Mouse (Mus musculus) stomach, postnatal 0 days (tissue): ENCODE results near the gene Smim22. TPM values are rescaled to one million over a fixed set of nuclear protein-coding genes. Genes with fewer than 3 reads are reported as not detected.
A peak's percentile ranks its signal among the peaks of the same experiment; 100 is the strongest.

ENCODE experiments used
- ATAC-seq: fragments of 200-750 bp; cut with Nextera tagmentation; 2 replicates; pipeline ENCODE4 v1.8.0; 2017; ENCODE audit not compliant: low FRiP score, low TSS enrichment
- DNase-seq: peaks from one replicate; pipeline ENCODE4 v3.0.0-alpha.2; 2016; ENCODE audit warnings: low spot score
- H3K27ac ChIP-seq: fragments of 300-500 bp; sonication (generic); replicated peaks from 2 replicates; pipeline ENCODE4 v1.5.1; 2014; ENCODE audit warnings: mild to moderate bottlenecking, control low read depth
- H3K27me3 ChIP-seq: fragments of 300-500 bp; sonication (generic); 2 replicates; pipeline ENCODE4 v1.6.1; 2014; ENCODE audit warnings: low read length; ENCODE audit not compliant: control insufficient read depth, insufficient read depth
- H3K36me3 ChIP-seq: fragments of 300-500 bp; sonication (generic); 2 replicates; pipeline ENCODE4 v1.6.1; 2014; ENCODE audit warnings: low read length, mixed read lengths; ENCODE audit not compliant: control insufficient read depth, insufficient read depth
- H3K4me1 ChIP-seq: fragments of 300-500 bp; sonication (generic); replicated peaks from 2 replicates; pipeline ENCODE4 v1.6.1; 2014; ENCODE audit warnings: antibody characterized with exemption; ENCODE audit not compliant: control insufficient read depth, insufficient read depth
- H3K4me2 ChIP-seq: fragments of 300-500 bp; sonication (generic); replicated peaks from 2 replicates; pipeline ENCODE4 v1.6.1; 2014; ENCODE audit warnings: low read depth, mild to moderate bottlenecking, control low read depth, moderate library complexity
- H3K4me3 ChIP-seq: fragments of 300-500 bp; sonication (generic); 2 replicates; pipeline ENCODE4 v1.5.1; 2014; ENCODE audit warnings: low read depth, low read length, control low read depth
- H3K9ac ChIP-seq: fragments of 300-500 bp; sonication (generic); 2 replicates; pipeline ENCODE4 v1.6.1; 2014; ENCODE audit warnings: mild to moderate bottlenecking, low read length, control low read depth, mixed read lengths
- H3K9me3 ChIP-seq: fragments of 300-500 bp; sonication (generic); 2 replicates; pipeline ENCODE4 v1.6.1; 2016; ENCODE audit warnings: low read length; ENCODE audit not compliant: control insufficient read depth
- CTCF ChIP-seq: IDR thresholded peaks from 2 replicates; pipeline ENCODE4 v1.5.1; 2016; ENCODE audit warnings: antibody characterized with exemption, low read depth, mild to moderate bottlenecking, moderate library complexity
- EP300 ChIP-seq: optimal IDR thresholded peaks from 2 replicates; pipeline ENCODE3; 2016; ENCODE audit warnings: antibody characterized with exemption
- WGBS: fragments of 180-500 bp; shearing (Covaris S2); extraction: QIAGEN DNeasy Blood & Tissue Kit; methylation state at CpG from one replicate; pipeline ENCODE4 v1.1.7; 2014; 5-methylcytosine and 5-hydroxymethylcytosine counted together
- polyA plus RNA-seq: library from polyadenylated mRNA; unstranded; fragments of >200 nt; fragmentation: Nextera tagmentation; extraction: Ambion mirVana; gene quantifications from 2 replicates; pipeline ENCODE4 v1.2.1, GENCODE M21; 2015

The Smim22 gene
- polyA plus RNA-seq, 1 experiment from 2014 or later: 112 TPM

DNA sequence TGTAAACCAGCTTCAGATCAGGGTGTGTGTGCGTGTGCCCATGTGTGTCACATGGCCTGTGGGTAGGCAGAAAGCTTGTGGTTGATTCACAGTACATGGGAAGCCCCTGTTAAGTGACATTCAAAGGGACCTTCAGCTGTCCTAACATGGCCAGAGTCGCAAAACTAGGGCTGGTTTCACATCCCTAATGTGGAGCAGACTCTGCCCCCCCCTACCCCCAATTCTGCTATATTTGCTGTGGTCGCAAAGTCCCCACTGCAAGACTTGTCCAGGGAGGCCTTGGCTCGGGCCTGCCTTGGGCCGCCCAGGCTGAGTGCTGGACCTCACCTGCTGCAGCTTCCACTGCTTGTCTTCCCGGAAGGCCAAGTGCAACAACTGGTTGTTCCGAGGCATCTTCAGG, 4.2 kb downstream of the Smim22 start:
- no peak overlapping the region for H3K27ac ChIP-seq
- no peaks in the 10 kb centered on the region for H3K27me3 ChIP-seq
- WGBS: 87% methylated on average over 7 of the region's 7 CpGs
- ATAC-seq (no peak), DNase-seq (no peak)
- no peaks in the 10 kb centered on the region for H3K4me1 ChIP-seq
- no peak overlapping the region for H3K4me2 ChIP-seq
- no peak overlapping the region for H3K4me3 ChIP-seq
- H3K9ac ChIP-seq: no peak overlapping the region
- no peaks in the 10 kb centered on the region for H3K9me3 ChIP-seq
- peaks cover 14% of the 10 kb centered on the region for H3K36me3 ChIP-seq
- TF ChIP-seq EP300: no peak
- no peak for TF ChIP-seq CTCF

DNA sequence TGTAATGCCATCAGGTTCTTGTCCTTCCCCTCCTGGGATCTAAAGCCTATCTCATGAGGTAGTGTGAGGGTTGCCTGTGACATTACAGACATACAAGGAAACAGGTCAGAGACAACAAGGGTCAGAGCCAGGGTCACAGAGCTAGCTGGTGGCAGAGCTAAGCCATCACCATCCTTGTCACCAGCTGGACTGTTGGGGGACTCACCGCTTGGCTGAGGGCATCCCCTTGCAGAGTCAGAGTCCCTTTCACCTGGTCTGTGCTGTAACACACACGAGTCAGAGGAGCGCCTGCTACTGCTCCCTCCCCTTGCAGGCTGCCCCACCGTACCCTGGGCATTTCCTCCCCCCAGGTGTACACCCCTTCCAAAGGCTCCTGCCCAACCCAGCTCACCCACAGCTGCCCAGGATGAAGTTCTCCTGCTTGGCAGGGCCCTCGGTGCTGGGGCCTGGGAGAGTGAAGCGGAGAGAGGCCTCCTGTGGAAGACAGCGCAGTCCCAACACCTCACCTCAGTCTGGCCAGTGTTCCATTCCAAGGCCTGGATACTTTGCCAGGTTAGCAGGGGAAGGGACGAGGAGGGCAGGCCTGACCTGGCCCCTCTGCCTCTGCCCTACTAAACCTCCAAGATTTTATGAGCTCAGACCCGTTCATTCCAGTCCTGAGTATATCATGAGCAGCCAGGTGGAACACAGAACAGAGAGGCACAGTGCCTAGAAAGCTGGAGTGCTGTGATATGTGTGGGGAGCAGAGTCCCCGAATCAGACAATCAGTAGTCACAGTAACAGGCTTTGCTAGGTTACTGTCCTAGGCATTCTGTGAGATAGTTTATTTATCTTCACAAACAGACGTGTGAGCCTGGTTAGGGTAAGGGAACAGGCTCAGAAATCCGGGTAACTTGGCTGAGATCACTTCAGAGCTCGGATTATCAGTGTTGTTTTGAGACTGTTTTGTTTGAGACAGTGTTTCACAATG, 5.2 kb downstream of the Smim22 start:
- H3K4me2 ChIP-seq: peak overlapping the region; percentile 78
- TF ChIP-seq CTCF (no peak), EP300 (no peak)
- WGBS: 44% methylated on average over 13 of the region's 13 CpGs

DNA sequence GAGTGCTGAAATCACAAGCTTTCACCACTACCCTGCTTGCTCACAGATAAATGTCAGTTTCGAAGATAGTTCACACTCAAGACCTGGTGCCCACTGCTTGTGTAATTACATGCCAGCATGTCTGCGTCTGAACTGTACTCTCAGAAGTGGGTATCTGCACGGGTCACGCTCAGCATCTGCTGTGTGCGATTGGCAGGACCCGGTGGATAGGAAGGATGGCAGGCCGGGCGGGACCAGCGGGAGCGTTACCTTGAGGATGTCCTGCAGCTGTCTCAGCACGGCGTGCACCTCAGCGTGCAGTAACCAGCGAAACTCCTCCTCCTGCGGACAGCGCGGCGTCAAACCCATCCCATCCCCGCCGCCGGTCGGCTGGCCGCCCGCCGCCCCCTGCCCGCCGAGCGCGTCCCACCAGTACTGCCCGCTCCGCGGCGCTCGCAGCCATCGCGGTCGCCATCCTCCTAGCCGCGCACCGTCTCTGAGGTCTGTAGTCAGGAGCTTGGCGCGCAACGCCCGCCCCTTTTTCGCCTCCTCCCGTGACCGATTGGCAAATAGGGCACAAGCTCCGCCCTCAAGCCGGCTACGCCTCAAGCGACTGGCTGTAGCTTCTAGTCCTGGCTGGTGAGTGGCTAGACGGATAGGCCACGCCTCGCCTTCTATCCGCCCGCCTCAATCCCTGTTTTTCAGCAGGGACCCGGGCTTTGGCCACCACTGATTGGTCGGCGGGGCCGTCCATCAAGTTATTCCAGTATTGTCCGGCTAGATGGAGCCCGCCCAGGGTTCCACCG, 6.2 kb downstream of the Smim22 start, which contains the start of gene Rogdi:
Rogdi (minus strand) TSS at position 500 of the 785 bp plus-strand sequence.
- H3K36me3 ChIP-seq: peaks cover 27% of the 10 kb centered on the region
- no peaks in the 10 kb centered on the region for H3K9me3 ChIP-seq
- peak within 1 kb of the TSS; percentile 78 for H3K4me2 ChIP-seq
- peak; percentile 98 for ATAC-seq
- peak within 1 kb of the TSS; percentile 58 for H3K27ac ChIP-seq
- H3K27me3 ChIP-seq: no peaks in the 10 kb centered on the region
- peak; percentile 99 for DNase-seq
- TF ChIP-seq EP300 (peak; percentile 82), CTCF (peak; percentile 36; the same call in 1 of the 2 replicates)
- H3K4me3 ChIP-seq: peak within 1 kb of the TSS; percentile 62
- peak within 1 kb of the TSS; percentile 72 for H3K9ac ChIP-seq
- WGBS: under 1% methylated on average over 60 of the region's 63 CpGs
- no peaks in the 10 kb centered on the region for H3K4me1 ChIP-seq

More for the DNA sequence above, 5.2 kb downstream of the Smim22 start:
- H3K4me1 ChIP-seq: no peaks in the 10 kb centered on the region
- peaks cover 21% of the 10 kb centered on the region for H3K36me3 ChIP-seq
- peak overlapping the region; percentile 58; the same call in 1 of the 2 replicates for H3K27ac ChIP-seq
- peak overlapping the region; percentile 72 for H3K9ac ChIP-seq
- DNase-seq: no peak
- peak overlapping the region; percentile 62 for H3K4me3 ChIP-seq
- H3K27me3 ChIP-seq: no peaks in the 10 kb centered on the region
- no peak for ATAC-seq
- H3K9me3 ChIP-seq: no peaks in the 10 kb centered on the region

DNA sequence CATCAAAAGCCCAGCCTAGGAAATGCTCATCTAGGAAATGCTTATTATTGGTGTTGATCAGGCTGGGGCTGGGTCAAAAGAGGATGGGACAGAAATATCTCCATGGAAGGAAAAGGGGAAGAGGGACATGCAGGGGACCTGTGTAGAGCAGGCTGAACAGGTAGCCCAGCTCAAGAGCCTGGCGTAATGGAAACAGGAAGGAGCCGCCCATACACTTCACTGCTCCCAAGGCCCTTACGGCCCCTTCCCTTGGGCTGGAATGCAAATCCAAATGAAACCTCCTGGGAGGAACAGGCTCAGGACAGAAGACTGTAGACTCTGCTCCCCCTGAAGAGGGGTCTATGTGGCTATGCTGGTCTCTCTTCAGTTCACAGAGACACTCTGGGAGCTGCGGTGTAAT, 7.5 kb downstream of the Smim22 start:
- no peak overlapping the region for H3K4me2 ChIP-seq
- no peak for TF ChIP-seq CTCF
- no peak for TF ChIP-seq EP300
- DNase-seq (no peak), ATAC-seq (no peak)
- H3K27me3 ChIP-seq: no peaks in the 10 kb centered on the region
- 81% methylated on average over 4 of the region's 4 CpGs for WGBS
- no peaks in the 10 kb centered on the region for H3K4me1 ChIP-seq
- no peak overlapping the region for H3K4me3 ChIP-seq
- H3K9me3 ChIP-seq: no peaks in the 10 kb centered on the region
- H3K36me3 ChIP-seq: peaks cover 38% of the 10 kb centered on the region
- peak overlapping the region; percentile 56 for H3K27ac ChIP-seq
- no peak overlapping the region for H3K9ac ChIP-seq

DNA sequence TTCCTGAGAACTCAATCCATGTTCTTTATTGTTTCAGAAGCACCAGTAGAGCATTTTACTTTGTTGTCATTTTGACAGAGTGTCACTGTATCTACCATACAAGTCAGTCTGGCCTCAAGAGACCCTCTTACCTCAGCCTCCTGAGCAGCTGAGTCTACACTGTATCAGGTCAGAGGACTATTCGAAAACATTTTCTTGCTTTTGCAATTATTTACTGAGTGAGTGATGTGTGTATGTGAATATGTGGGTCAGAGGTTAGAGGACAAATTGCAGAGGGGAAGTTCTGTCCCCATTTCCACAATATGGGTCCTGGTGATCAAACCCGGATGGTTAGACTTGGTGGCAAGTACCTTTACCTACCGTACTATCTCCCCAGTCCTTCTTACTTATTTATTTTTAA, 16.9 kb downstream of the Smim22 start:
- no peak for TF ChIP-seq EP300
- TF ChIP-seq CTCF: no peak
- Histone ChIP-seq H3K4me2 (no peak overlapping the region), H3K27ac (no peak overlapping the region), H3K4me1 (no peaks in the 10 kb centered on the region), H3K9ac (no peak overlapping the region), H3K9me3 (no peaks in the 10 kb centered on the region), H3K36me3 (peaks cover 60% of the 10 kb centered on the region), H3K27me3 (no peaks in the 10 kb centered on the region), H3K4me3 (no peak overlapping the region)
- WGBS: 95% methylated on average over 3 of the region's 3 CpGs
- DNase-seq: no peak
- ATAC-seq: no peak
